Mouse (Mus musculus): ENCODE measurements around the gene Faim.

DNA sequence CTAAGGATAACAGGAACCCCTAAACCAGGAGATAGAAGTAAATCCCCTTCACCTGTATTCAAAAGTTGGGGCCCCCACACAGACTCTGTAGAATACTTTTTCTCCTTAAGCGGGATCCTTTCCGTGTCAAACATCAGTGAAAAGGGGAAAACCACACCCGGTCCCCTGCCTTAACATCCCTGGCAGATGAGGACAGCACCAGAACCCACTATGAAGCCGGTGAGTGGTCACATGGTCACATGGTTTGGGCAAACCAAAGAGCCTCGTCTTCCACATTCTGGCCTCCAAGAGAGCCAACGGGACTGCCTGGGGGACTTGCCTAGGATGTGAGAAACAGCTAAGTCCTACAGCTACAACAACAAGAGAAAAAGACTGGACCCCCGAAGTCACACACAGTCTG lies 12.6 kb upstream of the Faim start:
- no peak for TF ChIP-seq JUND (conservative IDR thresholded peaks at IDR 0.05; ENCODE audit: low read depth, low read length)
- no peak for TF ChIP-seq EP300 (IDR thresholded peaks at IDR 0.05; ENCODE audit: low read length)
- TF ChIP-seq NELFE (IDR thresholded peaks at IDR 0.05; ENCODE audit: low read depth, low read length): no peak
- TF ChIP-seq POLR2AphosphoS2 (IDR thresholded peaks at IDR 0.05; ENCODE audit: low read depth, low read length): no peak
- no peak for TF ChIP-seq CTCF (conservative IDR thresholded peaks at IDR 0.05 in 1 of 2, IDR thresholded peaks at IDR 0.05 in 1 of 2; ENCODE audit: low read depth in 2 of 2, low read length in 2 of 2)
- no peak for TF ChIP-seq USF2 (conservative IDR thresholded peaks at IDR 0.05; ENCODE audit: low read depth, low read length)
- no peak for TF ChIP-seq MAZ (IDR thresholded peaks at IDR 0.05; ENCODE audit: low read depth, low read length)
- TF ChIP-seq KAT2A (IDR thresholded peaks at IDR 0.05; ENCODE audit: insufficient replicate concordance, low read length): no peak
- TF ChIP-seq POLR2A (IDR thresholded peaks at IDR 0.05; ENCODE audit: low read depth, low read length): no peak
